Mouse (Mus musculus): ENCODE data around the gene Sidt1.

The Sidt1 gene

GRCm38 (mm10) chr16:44332861-44333284 lies at the start of gene Sidt1:
Gene Sidt1, minus strand, starts transcription at chr16:44333196.
- DNase-seq (ENCODE audit: low spot score in 2 of 2) = peak; percentile 53 to 60

- DNase-seq (ENCODE audit: low spot score in 2 of 2) = no peak
Observed at GRCm38 (mm10) chr16:44381578-44381977, 48.6 kb upstream of the Sidt1 start.

- no peak for DNase-seq (ENCODE audit: low spot score in 2 of 2)
Observed at GRCm38 (mm10) chr16:44380006-44380405, 47.0 kb upstream of the Sidt1 start.

GRCm38 (mm10) chr16:44375459-44375858 lies 42.5 kb upstream of the Sidt1 start:
- DNase-seq (ENCODE audit: low spot score in 2 of 2) = no peak

GRCm38 (mm10) chr16:44365522-44365921 lies 32.5 kb upstream of the Sidt1 start:
- no peak for DNase-seq (ENCODE audit: low spot score in 2 of 2)

- peak; percentile 9 to 35 for DNase-seq (ENCODE audit: low spot score in 2 of 2)
Observed at GRCm38 (mm10) chr16:44361921-44362890, 29.2 kb upstream of the Sidt1 start.

GRCm38 (mm10) chr16:44357571-44358268 lies 24.7 kb upstream of the Sidt1 start:
- DNase-seq (ENCODE audit: low spot score in 2 of 2) = no peak

GRCm38 (mm10) chr16:44356291-44356690 lies 23.3 kb upstream of the Sidt1 start:
- DNase-seq (ENCODE audit: low spot score in 2 of 2) = no peak

- no peak for DNase-seq (ENCODE audit: low spot score in 2 of 2)
Observed at GRCm38 (mm10) chr16:44349801-44350397, 16.9 kb upstream of the Sidt1 start.

- DNase-seq (ENCODE audit: low spot score in 2 of 2) = peak; percentile 89 to 93
Observed at GRCm38 (mm10) chr16:44347071-44347901, 14.3 kb upstream of the Sidt1 start, which contains the start of gene Spice1. Gene Spice1, plus strand, starts transcription at chr16:44347121.

GRCm38 (mm10) chr16:44337541-44337940 lies 4.5 kb upstream of the Sidt1 start:
- no peak for DNase-seq (ENCODE audit: low spot score in 2 of 2)

- DNase-seq (ENCODE audit: low spot score in 2 of 2) = peak; percentile 35 to 51
Observed at GRCm38 (mm10) chr16:44331995-44332860, 768 bp downstream of the Sidt1 start.

- peak in 1 of 2 experiments; percentile 31 for DNase-seq (ENCODE audit: low spot score in 2 of 2)
Observed at GRCm38 (mm10) chr16:44331671-44331994, 1.4 kb downstream of the Sidt1 start.

- DNase-seq (ENCODE audit: low spot score in 2 of 2) = peak; percentile 15 to 23
Observed at GRCm38 (mm10) chr16:44331154-44331553, 1.8 kb downstream of the Sidt1 start.

- peak in 1 of 2 experiments; percentile 20 for DNase-seq (ENCODE audit: low spot score in 2 of 2)
Observed at GRCm38 (mm10) chr16:44330657-44331056, 2.3 kb downstream of the Sidt1 start.

GRCm38 (mm10) chr16:44328644-44329043 lies 4.4 kb downstream of the Sidt1 start:
- DNase-seq (ENCODE audit: low spot score in 2 of 2) = no peak

- no peak for DNase-seq (ENCODE audit: low spot score in 2 of 2)
Observed at GRCm38 (mm10) chr16:44320232-44320631, 12.8 kb downstream of the Sidt1 start.

- DNase-seq (ENCODE audit: low spot score in 2 of 2) = no peak
Observed at GRCm38 (mm10) chr16:44316350-44316749, 16.6 kb downstream of the Sidt1 start.

- DNase-seq (ENCODE audit: low spot score in 2 of 2) = no peak
Observed at GRCm38 (mm10) chr16:44313422-44313821, 19.6 kb downstream of the Sidt1 start.

- DNase-seq (ENCODE audit: low spot score in 2 of 2) = no peak
Observed at GRCm38 (mm10) chr16:44305606-44306005, 27.4 kb downstream of the Sidt1 start.

All from frontal cortex, postnatal 36 days (tissue).